Mouse (Mus musculus): Measurements from ENCODE around the gene Rnf215.

DNA sequence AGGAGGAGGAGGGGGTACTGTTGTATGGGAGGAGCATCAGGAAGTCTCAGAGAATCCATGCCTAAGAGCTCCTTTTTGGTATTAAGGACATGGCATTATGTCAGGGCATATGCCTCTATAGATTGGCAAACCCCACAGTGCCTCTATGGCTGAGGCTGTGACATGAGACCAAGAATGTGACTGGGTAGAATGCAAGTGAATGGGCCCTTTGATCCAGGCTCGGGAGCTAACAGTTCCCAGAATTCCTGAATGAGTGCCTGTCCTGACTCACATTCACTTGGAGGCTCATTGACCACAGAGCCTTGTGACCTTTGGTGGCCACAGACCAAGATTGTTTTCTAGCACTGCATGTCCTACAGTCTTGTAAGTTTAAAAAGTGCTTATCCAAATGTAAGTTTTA, 47.1 kb downstream of the Rnf215 start:
- TF ChIP-seq POLR2A (IDR thresholded peaks at IDR 0.05; ENCODE audit: low read depth, low read length), result no peak
- TF ChIP-seq CTCF (conservative IDR thresholded peaks at IDR 0.05; ENCODE audit: insufficient read depth, insufficient read length, low read depth, low read length), result no peak
